9 mouse cellular contexts compared by ENCODE assay signal in the genomic region with DNA sequence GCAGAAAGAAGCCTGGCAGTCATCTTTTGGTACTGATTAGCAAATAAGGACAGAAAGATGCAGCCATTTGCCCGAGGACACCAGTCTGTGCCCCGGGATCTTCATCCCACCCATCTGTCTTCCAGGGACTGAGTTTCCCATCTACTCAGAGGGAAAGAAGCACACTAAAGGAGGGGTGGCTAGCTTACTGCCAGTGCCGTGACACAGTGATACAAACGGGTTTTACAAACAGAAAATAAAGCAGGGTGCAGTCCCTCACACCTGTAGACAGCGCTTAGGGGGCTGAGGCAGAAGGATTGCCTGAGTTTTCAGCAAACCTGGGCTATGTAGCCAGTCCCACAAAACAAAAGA. TPM values are rescaled to one million over a fixed set of nuclear protein-coding genes. Genes with fewer than 3 reads are reported as not detected.
DNase-seq lines count a peak whose midpoint lies in the region; ATAC-seq and TF ChIP-seq lines count a peak whose summit lies in the region.
"Had no signal": no experiment of that assay in that cellular context is flagged by ENCODE, and none has a peak within 500 bp of the region (broad histone marks: within the 10 kb centered on the region; RNA-seq: fewer than 3 reads in every experiment).

No protein-coding gene starts in this region.

- H3K36me3 ChIP-seq in kidney, adult 2 months (ENCODE audit: control insufficient read depth, insufficient read depth, low read length) = no peaks in the 10 kb centered on the region; the same call in 1 of the 2 replicates
- peaks cover 16% of the 10 kb centered on the region for H3K36me3 ChIP-seq in hindbrain, postnatal 0 days (ENCODE audit: insufficient read depth, low read length)
- peaks cover 12% of the 10 kb centered on the region for H3K36me3 ChIP-seq in midbrain, embryonic 16.5 days (ENCODE audit: control insufficient read depth, insufficient read depth, low read length)

- H3K4me2 ChIP-seq in hindbrain, postnatal 0 days (ENCODE audit: low read depth, low read length) = peak overlapping the region; percentile 82
- H3K4me2 ChIP-seq in midbrain, embryonic 16.5 days (ENCODE audit: low read length) = peak overlapping the region; percentile 74

- peak overlapping the region; percentile 92 for H3K9ac ChIP-seq in hindbrain, postnatal 0 days (replicated peaks; ENCODE audit: low read length)
- H3K9ac ChIP-seq in midbrain, embryonic 16.5 days (ENCODE audit: low read depth, low read length) = peak overlapping the region; percentile 87

- peak overlapping the region; percentile 18; the same call in 1 of the 2 replicates for H3K4me3 ChIP-seq in kidney, adult 2 months (ENCODE audit: insufficient read depth, low read depth, low read length)
- peak overlapping the region; percentile 94 for H3K4me3 ChIP-seq in cortical plate, adult 2 months (ENCODE audit: insufficient read depth, low read length)
- H3K4me3 ChIP-seq in hindbrain, postnatal 0 days (ENCODE audit: low read length) = peak overlapping the region; percentile 89
- H3K4me3 ChIP-seq in midbrain, embryonic 16.5 days (ENCODE audit: low read depth, low read length) = peak overlapping the region; percentile 76

- DNase-seq in kidney, adult 2 months = no peak
- no peak for DNase-seq in kidney, adult 8-10 months
- DNase-seq in hindbrain, postnatal 0 days (ENCODE audit: low spot score) = no peak
- no peak for DNase-seq in adrenal gland, postnatal 4 days (ENCODE audit: low spot score in 2 of 2)
- no peak for DNase-seq in urinary bladder, postnatal 36 days (ENCODE audit: low spot score in 2 of 2)
- no peak for DNase-seq in urinary bladder, postnatal 25 days (ENCODE audit: low spot score)

- 11% methylated on average over 5 of the region's 5 CpGs for WGBS in kidney, adult 2 months
- WGBS in hindbrain, postnatal 0 days = 13% methylated on average over 5 of the region's 5 CpGs
- 9% methylated on average over 5 of the region's 5 CpGs for WGBS in midbrain, embryonic 16.5 days

- H3K9me3 ChIP-seq in hindbrain, postnatal 0 days (ENCODE audit: low read length) = no peaks in the 10 kb centered on the region
- no peaks in the 10 kb centered on the region for H3K9me3 ChIP-seq in midbrain, embryonic 16.5 days (replicated peaks; ENCODE audit: control insufficient read depth, low read length, poor library complexity, severe bottlenecking)

- TF ChIP-seq CTCF in kidney, adult 2 months (conservative IDR thresholded peaks at IDR 0.05; ENCODE audit: insufficient read depth, insufficient read length, low read depth, low read length) = no peak
- TF ChIP-seq CTCF in cortical plate, adult 2 months (IDR thresholded peaks at IDR 0.05; ENCODE audit: extremely low read depth, insufficient read depth, low read length) = no peak
- TF ChIP-seq CTCF in hindbrain, postnatal 0 days (IDR thresholded peaks at IDR 0.05; ENCODE audit: low read depth) = no peak

- ATAC-seq in hindbrain, postnatal 0 days = peak; percentile 65
- ATAC-seq in midbrain, embryonic 16.5 days = peak; percentile 46; the same call in 1 of the 2 replicates

- H3K4me1 ChIP-seq in kidney, adult 2 months (ENCODE audit: control insufficient read depth, insufficient read depth, low read length) = peaks cover 16% of the 10 kb centered on the region
- no peaks in the 10 kb centered on the region for H3K4me1 ChIP-seq in cortical plate, adult 2 months (ENCODE audit: control insufficient read depth, insufficient read depth, low read length)
- peaks cover 5% of the 10 kb centered on the region for H3K4me1 ChIP-seq in hindbrain, postnatal 0 days (ENCODE audit: insufficient read depth, low read length)
- H3K4me1 ChIP-seq in midbrain, embryonic 16.5 days (ENCODE audit: control insufficient read depth, insufficient read depth, low read length) = peaks cover 9% of the 10 kb centered on the region

- no peaks in the 10 kb centered on the region for H3K27me3 ChIP-seq in kidney, adult 2 months (replicated peaks; ENCODE audit: control insufficient read depth, insufficient read depth, low read length)
- no peaks in the 10 kb centered on the region for H3K27me3 ChIP-seq in hindbrain, postnatal 0 days (ENCODE audit: insufficient read depth, low read length)
- no peaks in the 10 kb centered on the region for H3K27me3 ChIP-seq in midbrain, embryonic 16.5 days (ENCODE audit: control insufficient read depth, insufficient read depth, low read depth, low read length)
- H3K27me3 ChIP-seq: Patski had no signal

- H3K27ac ChIP-seq in kidney, adult 2 months (ENCODE audit: insufficient read depth, low read depth, low read length) = peak overlapping the region; percentile 77
- H3K27ac ChIP-seq in cortical plate, adult 2 months (ENCODE audit: insufficient read depth, low read length) = no peak overlapping the region
- peak overlapping the region; percentile 81 for H3K27ac ChIP-seq in hindbrain, postnatal 0 days
- H3K27ac ChIP-seq in midbrain, embryonic 16.5 days (ENCODE audit: low read length) = peak overlapping the region; percentile 78

- no peak for TF ChIP-seq POLR2A in kidney, adult 2 months (IDR thresholded peaks at IDR 0.05; ENCODE audit: low read depth, low read length)
- no peak for TF ChIP-seq POLR2A in cortical plate, adult 2 months (IDR thresholded peaks at IDR 0.05; ENCODE audit: extremely low read depth, insufficient read depth, low read length)

RNA-seq across cellular contexts. Expression of a gene that starts 5.9 kb away (rescaled TPM):
- 114 and 125 TPM in 2 replicates for polyA plus RNA-seq in kidney, adult 2 months (2012; rRNA removed)
- polyA plus RNA-seq in cortical plate, adult 2 months (2012; rRNA removed) = 90.2 and 92.7 TPM in 2 replicates
- total RNA-seq in hindbrain, postnatal 0 days (2014; rRNA removed) = 93.7 and 106 TPM in 2 replicates
- polyA plus RNA-seq in hindbrain, postnatal 0 days (2015; fragmentation: Nextera tagmentation; extraction: Ambion mirVana) = 86.3 and 91.0 TPM in 2 replicates
- 102 and 105 TPM in 2 replicates for polyA plus RNA-seq in midbrain, embryonic 16.5 days (2015; fragmentation: Nextera tagmentation; extraction: Ambion mirVana)
- 10 to 100 TPM; 62.9 to 65.6 TPM for total RNA-seq in adrenal gland, postnatal 4 days (2021)

RNA-seq across cellular contexts. Expression of a gene that starts 7.1 kb away (rescaled TPM):
- not detected in 2 replicates for polyA plus RNA-seq in kidney, adult 2 months (2012; rRNA removed)
- not detected in 2 replicates for polyA plus RNA-seq in cortical plate, adult 2 months (2012; rRNA removed)
- not detected in 2 replicates for total RNA-seq in hindbrain, postnatal 0 days (2014; rRNA removed)
- polyA plus RNA-seq in hindbrain, postnatal 0 days (2015; fragmentation: Nextera tagmentation; extraction: Ambion mirVana) = not detected in 2 replicates
- polyA plus RNA-seq in midbrain, embryonic 16.5 days (2015; fragmentation: Nextera tagmentation; extraction: Ambion mirVana) = not detected in 2 replicates
- not detected for total RNA-seq in adrenal gland, postnatal 4 days (2021)
- polyA plus RNA-seq: Patski had no signal

RNA-seq across cellular contexts. Expression of a gene that starts 19.9 kb away (rescaled TPM):
- 29.5 and 34.2 TPM in 2 replicates for polyA plus RNA-seq in kidney, adult 2 months (2012; rRNA removed)
- polyA plus RNA-seq in cortical plate, adult 2 months (2012; rRNA removed) = 271 and 275 TPM in 2 replicates
- 241 and 242 TPM in 2 replicates for total RNA-seq in hindbrain, postnatal 0 days (2014; rRNA removed)
- 123 and 128 TPM in 2 replicates for polyA plus RNA-seq in hindbrain, postnatal 0 days (2015; fragmentation: Nextera tagmentation; extraction: Ambion mirVana)
- 66.9 and 68.5 TPM in 2 replicates for polyA plus RNA-seq in midbrain, embryonic 16.5 days (2015; fragmentation: Nextera tagmentation; extraction: Ambion mirVana)
- total RNA-seq in adrenal gland, postnatal 4 days (2021) = 1 to 10 TPM; 6.2 to 8.0 TPM

RNA-seq across cellular contexts. Expression of a gene that starts 32.2 kb away (rescaled TPM):
- 39.1 and 43.0 TPM in 2 replicates for polyA plus RNA-seq in kidney, adult 2 months (2012; rRNA removed)
- 15.3 and 16.3 TPM in 2 replicates for polyA plus RNA-seq in cortical plate, adult 2 months (2012; rRNA removed)
- 8.1 and 10.1 TPM in 2 replicates for total RNA-seq in hindbrain, postnatal 0 days (2014; rRNA removed)
- polyA plus RNA-seq in hindbrain, postnatal 0 days (2015; fragmentation: Nextera tagmentation; extraction: Ambion mirVana) = 3.7 and 4.4 TPM in 2 replicates
- 2.5 and 2.9 TPM in 2 replicates for polyA plus RNA-seq in midbrain, embryonic 16.5 days (2015; fragmentation: Nextera tagmentation; extraction: Ambion mirVana)
- total RNA-seq in adrenal gland, postnatal 4 days (2021) = 10 to 100 TPM; 10.4 to 10.7 TPM

RNA-seq across cellular contexts. Expression of a gene that starts 59.7 kb away (rescaled TPM):
- polyA plus RNA-seq in kidney, adult 2 months (2012; rRNA removed) = 3.0 and 4.3 TPM in 2 replicates
- polyA plus RNA-seq in cortical plate, adult 2 months (2012; rRNA removed) = 0.44 TPM in 2 replicates
- 1.1 TPM in 1 of 2 replicates, not detected in the other for total RNA-seq in hindbrain, postnatal 0 days (2014; rRNA removed)
- polyA plus RNA-seq in hindbrain, postnatal 0 days (2015; fragmentation: Nextera tagmentation; extraction: Ambion mirVana) = 0.34 TPM in 1 of 2 replicates, not detected in the other
- 0.14 and 0.39 TPM in 2 replicates for polyA plus RNA-seq in midbrain, embryonic 16.5 days (2015; fragmentation: Nextera tagmentation; extraction: Ambion mirVana)
- total RNA-seq in adrenal gland, postnatal 4 days (2021) = under 1 TPM; 0.48 to 0.93 TPM

Comparison
In these comparisons a context has a peak if more than half of its experiments do, and no peak if none do; other contexts are left out.
1. H3K4me3 ChIP-seq: peak in every context shown above with its lines; median percentile 94 in cortical plate, adult 2 months; 89 in hindbrain, postnatal 0 days; 76 in midbrain, embryonic 16.5 days; 18 in kidney, adult 2 months.